Mouse (Mus musculus) hindbrain, embryonic 16.5 days (tissue): ENCODE data around the gene Vmn1r84. TPM values are rescaled to one million over a fixed set of nuclear protein-coding genes. Genes with fewer than 3 reads are reported as not detected.

Experiments
- ATAC-seq: fragments of 200-750 bp; cut with Nextera tagmentation; 2 replicates; pipeline ENCODE4 v1.8.0; 2017; ENCODE audit warnings: moderate TSS enrichment, moderate library complexity
- H3K27ac ChIP-seq: fragments of 300-500 bp; sonication (generic); 2 replicates; pipeline ENCODE4 v1.5.1; 2014; ENCODE audit warnings: low read depth, mild to moderate bottlenecking, control low read depth, low read length, moderate library complexity
- H3K27me3 ChIP-seq: fragments of 300-500 bp; sonication (generic); replicated peaks from 2 replicates; pipeline ENCODE4 v1.6.1; 2014; ENCODE audit warnings: low read length; ENCODE audit not compliant: control insufficient read depth, insufficient read depth
- H3K36me3 ChIP-seq: fragments of 300-500 bp; sonication (generic); 2 replicates; pipeline ENCODE4 v1.6.1; 2014; ENCODE audit warnings: mild to moderate bottlenecking, low read length, moderate library complexity, mixed read lengths; ENCODE audit not compliant: control insufficient read depth, insufficient read depth
- H3K4me1 ChIP-seq: fragments of 300-500 bp; sonication (generic); 2 replicates; pipeline ENCODE4 v1.6.1; 2014; ENCODE audit warnings: low read depth, low read length; ENCODE audit not compliant: control insufficient read depth, insufficient read depth
- H3K4me2 ChIP-seq: fragments of 300-500 bp; sonication (generic); 2 replicates; pipeline ENCODE4 v1.6.1; 2014; ENCODE audit warnings: mild to moderate bottlenecking, low read length, control low read depth, moderate library complexity
- H3K4me3 ChIP-seq: fragments of 300-500 bp; sonication (generic); 2 replicates; pipeline ENCODE4 v1.5.1; 2014; ENCODE audit warnings: mild to moderate bottlenecking, low read length, control low read depth, moderate library complexity
- H3K9ac ChIP-seq: fragments of 300-500 bp; sonication (generic); 2 replicates; pipeline ENCODE4 v1.6.1; 2014; ENCODE audit warnings: low read depth, mild to moderate bottlenecking, control low read depth, low read length, moderate library complexity
- H3K9me3 ChIP-seq: fragments of 300-500 bp; sonication (generic); 2 replicates; pipeline ENCODE4 v1.6.1; 2014; ENCODE audit warnings: mild to moderate bottlenecking, low read length, moderate library complexity; ENCODE audit not compliant: control insufficient read depth
- WGBS: fragments of 180-500 bp; shearing (Covaris S2); extraction: QIAGEN DNeasy Blood & Tissue Kit; methylation state at CpG from one replicate; pipeline ENCODE4 v1.1.7; 2014; 5-methylcytosine and 5-hydroxymethylcytosine counted together
- microRNA-seq: library from miRNA; unstranded; fragments of <30 nt; microRNA quantifications from one replicate; pipeline ENCODE4, GENCODE M21; 2017
- polyA plus RNA-seq: library from polyadenylated mRNA; unstranded; fragments of >200 nt; fragmentation: Nextera tagmentation; extraction: Ambion mirVana; gene quantifications from 2 replicates; pipeline ENCODE4 v1.2.1, GENCODE M21; 2015

Vmn1r84 gene
- polyA plus RNA-seq: not detected in 2 replicates

DNA sequence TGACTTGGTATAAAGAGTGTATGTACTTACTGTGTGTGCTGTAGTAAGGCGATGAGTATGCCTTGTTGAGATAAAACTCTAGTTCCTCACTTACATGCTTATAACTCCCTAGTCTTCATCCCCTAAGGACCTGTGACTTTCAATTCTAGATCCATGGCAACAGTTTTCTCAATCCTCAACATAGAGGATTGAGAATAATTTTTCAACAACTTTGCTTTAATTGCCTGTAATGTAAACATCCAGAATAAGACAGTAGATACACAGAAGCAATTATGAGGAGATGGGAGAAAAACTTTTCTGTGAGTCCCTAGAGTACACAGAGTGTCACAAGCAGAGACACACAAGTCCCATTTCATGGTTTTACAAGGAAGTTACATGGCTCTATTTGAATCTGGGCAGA lies at the start of gene Vmn1r84:
TSS of gene Vmn1r84 (minus strand) at position 101 of the 400 bp plus-strand sequence.
- Histone ChIP-seq H3K9ac (no peak within 1 kb of the TSS), H3K4me1 (no peaks in the 10 kb centered on the region), H3K9me3 (0 out of 2 replicates have a peak, but pooled peaks cover 2% of the 10 kb centered on the region), H3K4me3 (no peak within 1 kb of the TSS), H3K4me2 (no peak within 1 kb of the TSS), H3K36me3 (no peaks in the 10 kb centered on the region), H3K27me3 (no peaks in the 10 kb centered on the region), H3K27ac (no peak within 1 kb of the TSS)
- 60% methylated on average over 1 of the region's 1 CpGs for WGBS
- no peak for ATAC-seq

DNA sequence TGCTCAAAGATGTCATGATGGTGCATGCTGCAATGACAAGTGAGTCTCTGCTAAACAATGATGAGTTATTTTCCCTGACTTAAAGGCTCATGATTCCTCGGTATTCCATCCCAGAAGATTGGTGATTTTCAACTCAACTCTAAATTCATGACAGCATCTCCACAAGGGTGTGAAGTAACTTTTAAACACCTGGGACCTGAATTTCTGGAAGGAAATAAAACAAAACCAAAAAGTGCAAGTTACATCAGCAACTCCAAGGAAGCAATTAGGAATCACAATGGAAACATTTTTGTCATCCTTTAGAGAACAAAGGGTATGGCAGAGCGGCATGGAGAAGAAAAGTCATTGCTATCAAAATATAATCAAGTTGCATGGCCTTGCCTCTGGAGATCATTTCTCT lies 39.7 kb downstream of the Vmn1r84 start, which contains the start of gene Vmn1r83:
TSS of gene Vmn1r83 (minus strand) at position 101 of the 400 bp plus-strand sequence.
- H3K4me1 ChIP-seq: no peaks in the 10 kb centered on the region
- H3K27ac ChIP-seq: no peak within 1 kb of the TSS
- peaks cover 12% of the 10 kb centered on the region for H3K9me3 ChIP-seq
- no peaks in the 10 kb centered on the region for H3K27me3 ChIP-seq
- WGBS: 79% methylated on average over 2 of the region's 2 CpGs
- H3K9ac ChIP-seq: no peak within 1 kb of the TSS
- no peak for ATAC-seq
- no peaks in the 10 kb centered on the region for H3K36me3 ChIP-seq
- H3K4me3 ChIP-seq: no peak within 1 kb of the TSS
- no peak within 1 kb of the TSS for H3K4me2 ChIP-seq

Small RNA genes lying within 50 kb of the gene (microRNA-seq; reads per million reads assigned to microRNA genes)
- gene Gm23521: not detected

Other genes with a start within 250 kb of the Vmn1r84 start
- not detected in 2 replicates for gene Vmn1r78, start 219.0 kb downstream of the Vmn1r84 start, polyA plus RNA-seq
- gene Vmn1r79, start 198.0 kb downstream of the Vmn1r84 start, polyA plus RNA-seq: not detected in 2 replicates
- gene Vmn1r80, start 180.0 kb downstream of the Vmn1r84 start, polyA plus RNA-seq: not detected in 2 replicates
- not detected in 2 replicates for gene Vmn1r81, start 101.0 kb downstream of the Vmn1r84 start, polyA plus RNA-seq
- not detected in 2 replicates for gene Vmn1r82, start 68.8 kb downstream of the Vmn1r84 start, polyA plus RNA-seq
- not detected in 2 replicates for gene Vmn1r83, start 39.8 kb downstream of the Vmn1r84 start, polyA plus RNA-seq
- 10.0 and 10.8 TPM in 2 replicates for gene Zfp551, start 53.5 kb upstream of the Vmn1r84 start, polyA plus RNA-seq
- gene Zfp606, start 109.0 kb upstream of the Vmn1r84 start, polyA plus RNA-seq: 31.1 and 36.4 TPM in 2 replicates
- gene 2900092C05Rik, start 143.2 kb upstream of the Vmn1r84 start, polyA plus RNA-seq: not detected in 2 replicates
- gene Vmn2r53, start 239.5 kb upstream of the Vmn1r84 start, polyA plus RNA-seq: 0.01 TPM in 2 replicates